Mouse (Mus musculus) lung, postnatal 4 days (tissue): ENCODE measurements around the gene Csrnp1.
"Not testable (repeated sequence)": the region's sequence is repeated elsewhere in the genome, so short reads cannot be mapped to it uniquely, and the experiment has no call there.

Source experiments
- DNase-seq, 2 experiments: peaks; one replicate each; pipeline ENCODE4 v3.0.0; 2021

Gene Csrnp1

GRCm38 (mm10) chr9:119984536-119985011, at the start of gene Csrnp1:
Csrnp1 (minus strand) TSS chr9:119984658.
- DNase-seq, result peak in 1 of 2 experiments; percentile 49

GRCm38 (mm10) chr9:120032710-120033109, 48.3 kb upstream of the Csrnp1 start:
- no peak for DNase-seq

DNA sequence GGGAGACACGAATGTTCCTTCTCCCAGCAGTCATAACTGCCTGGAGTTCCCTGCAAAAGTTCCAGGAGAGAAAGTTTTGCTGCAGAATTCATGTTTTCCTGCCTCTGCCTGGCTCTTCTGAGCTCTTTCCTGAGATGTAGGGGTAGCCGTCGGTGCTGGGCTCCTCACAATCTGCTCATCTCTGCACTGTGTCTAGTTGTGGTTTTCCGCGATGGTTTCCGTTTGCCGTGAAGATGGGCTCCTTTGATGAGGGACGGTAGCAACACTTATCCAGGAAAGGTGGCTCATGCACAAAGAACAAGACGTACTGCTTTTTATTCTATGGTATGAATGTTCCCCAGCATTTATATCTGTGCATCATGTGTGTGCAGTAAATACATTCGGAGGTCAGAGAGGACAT, 46.0 kb upstream of the Csrnp1 start:
- no peak for DNase-seq

- DNase-seq, result no peak
These were observed 45.4 kb upstream of the Csrnp1 start for GRCm38 (mm10) chr9:120029880-120030279.

DNA sequence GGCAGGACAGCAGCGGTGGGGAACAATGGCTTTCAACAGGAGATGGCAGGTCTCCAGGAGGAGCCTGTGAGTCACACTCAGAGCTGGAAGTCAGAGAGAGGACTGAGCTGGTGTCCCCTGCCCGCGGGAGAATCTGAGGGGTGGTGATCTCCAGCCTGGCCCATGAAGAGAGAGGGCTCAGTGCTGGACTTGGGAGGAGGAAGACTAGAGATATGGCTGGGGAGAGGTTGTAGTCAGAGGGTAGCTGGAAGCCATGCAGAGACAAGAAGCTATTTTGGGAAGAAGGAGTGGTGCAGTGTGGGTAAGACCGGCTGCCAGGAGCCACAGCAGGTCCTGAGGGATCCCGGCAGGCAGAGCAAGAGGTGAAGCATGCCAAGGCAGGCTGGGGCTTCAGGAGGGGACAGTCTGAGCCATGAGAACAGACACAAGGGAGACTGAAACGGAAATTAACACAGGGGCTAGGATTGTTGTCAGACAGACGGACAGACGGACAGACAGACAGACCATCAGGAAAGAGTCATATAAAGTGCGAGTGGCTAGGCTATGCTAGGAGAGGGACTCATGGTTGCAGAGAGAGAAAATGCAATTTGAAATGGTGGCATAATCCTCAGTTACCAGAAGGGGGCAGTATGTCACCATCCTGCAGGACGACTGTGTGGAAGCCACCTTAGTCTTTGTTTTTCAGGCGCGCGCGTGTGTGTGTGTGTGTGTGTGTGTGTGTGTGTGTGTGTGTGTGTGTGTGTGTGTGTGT, 43.1 kb upstream of the Csrnp1 start:
- DNase-seq, result peak in 1 of 2 experiments; percentile 59

- DNase-seq, result no peak
These were observed 40.2 kb upstream of the Csrnp1 start for GRCm38 (mm10) chr9:120024625-120025024.

- no peak for DNase-seq
These were observed 39.7 kb upstream of the Csrnp1 start for GRCm38 (mm10) chr9:120024171-120024570.

DNA sequence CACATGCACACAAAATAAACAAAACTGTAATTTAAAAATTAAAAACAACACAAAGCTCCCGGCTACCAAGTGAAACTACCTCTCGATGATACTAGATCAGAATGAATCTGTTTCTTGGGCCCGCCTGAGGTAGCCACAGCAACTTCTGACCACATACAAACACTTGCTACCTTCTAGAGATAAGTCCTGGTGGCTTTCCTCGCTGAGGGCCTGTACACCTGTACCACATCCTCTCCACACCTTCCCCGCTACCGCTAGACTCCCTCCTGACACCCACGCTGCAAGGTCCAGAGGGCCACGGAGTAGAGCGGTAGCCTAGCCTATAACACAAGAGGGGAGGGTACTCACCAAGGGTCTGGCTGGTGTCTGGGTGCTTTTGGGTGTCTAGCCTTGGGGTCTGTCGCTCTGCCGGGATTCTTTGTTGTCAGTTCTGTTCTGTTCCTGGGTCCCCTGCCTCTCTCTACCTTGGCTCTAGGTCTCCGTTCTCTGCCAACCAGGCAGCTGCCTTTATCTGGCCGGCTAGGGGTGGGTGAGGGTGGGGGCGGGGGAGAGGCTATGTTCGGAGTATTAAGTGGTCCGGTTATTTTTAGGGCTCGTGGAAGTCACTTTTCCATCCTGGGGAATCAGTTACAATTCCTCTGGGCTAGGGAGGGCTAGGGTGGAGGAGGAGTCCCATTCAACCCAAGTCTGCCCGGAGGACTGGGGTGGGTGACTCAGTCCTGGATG, 38.8 kb upstream of the Csrnp1 start, which contains the start of gene Xirp1:
Gene Xirp1, minus strand, starts transcription at position 513 of the 726 bp plus-strand sequence.
- DNase-seq, result no peak

DNA sequence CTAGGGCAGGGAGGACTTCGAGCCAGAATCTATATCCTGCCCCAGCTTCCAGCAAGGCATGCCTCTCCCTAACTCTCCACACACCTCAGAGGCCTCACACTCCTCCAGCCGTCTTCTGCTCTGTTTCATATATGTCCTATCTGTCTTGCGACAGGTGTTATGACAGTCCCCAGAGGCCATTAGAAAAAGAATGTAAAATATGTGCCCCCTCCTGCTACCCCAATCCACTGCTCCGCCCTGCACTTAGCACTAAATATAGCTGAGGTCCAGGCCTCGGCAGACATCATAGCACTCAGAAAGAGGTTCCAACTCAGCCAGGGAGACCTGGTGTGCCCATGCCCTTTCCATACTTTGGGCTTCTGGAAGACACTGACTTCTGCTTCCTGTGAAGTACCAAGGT, 36.7 kb upstream of the Csrnp1 start:
- no peak for DNase-seq

DNA sequence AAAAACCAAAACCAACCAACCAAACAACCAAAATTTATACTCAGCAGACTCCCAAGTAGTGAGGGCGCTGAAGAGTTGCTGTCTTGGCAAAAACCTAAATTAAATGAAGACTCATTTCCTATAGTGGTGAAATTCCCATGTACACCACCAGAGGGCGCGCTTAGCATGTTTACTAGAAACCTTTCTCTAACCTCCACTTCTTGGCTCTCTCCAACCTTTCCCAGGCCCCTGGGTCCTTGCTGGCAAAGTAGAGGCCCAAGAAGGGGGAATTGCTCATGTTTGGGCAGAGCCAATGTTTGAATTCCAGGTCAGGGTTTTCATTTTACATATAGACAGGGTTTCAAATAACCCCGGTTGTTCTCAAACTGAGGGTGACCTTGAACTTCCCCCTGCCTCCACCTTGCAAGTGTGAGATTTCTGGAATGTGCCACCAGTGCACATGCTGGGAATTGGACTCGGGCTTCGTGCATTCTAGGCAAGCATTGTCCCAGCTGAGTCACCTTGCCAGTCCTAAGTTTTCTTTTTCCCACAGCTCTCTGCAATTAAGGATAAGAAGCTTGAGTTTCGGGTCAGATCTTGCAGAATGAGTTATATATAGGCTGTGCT, 35.9 kb upstream of the Csrnp1 start:
- peak in 1 of 2 experiments; percentile 75 for DNase-seq

DNA sequence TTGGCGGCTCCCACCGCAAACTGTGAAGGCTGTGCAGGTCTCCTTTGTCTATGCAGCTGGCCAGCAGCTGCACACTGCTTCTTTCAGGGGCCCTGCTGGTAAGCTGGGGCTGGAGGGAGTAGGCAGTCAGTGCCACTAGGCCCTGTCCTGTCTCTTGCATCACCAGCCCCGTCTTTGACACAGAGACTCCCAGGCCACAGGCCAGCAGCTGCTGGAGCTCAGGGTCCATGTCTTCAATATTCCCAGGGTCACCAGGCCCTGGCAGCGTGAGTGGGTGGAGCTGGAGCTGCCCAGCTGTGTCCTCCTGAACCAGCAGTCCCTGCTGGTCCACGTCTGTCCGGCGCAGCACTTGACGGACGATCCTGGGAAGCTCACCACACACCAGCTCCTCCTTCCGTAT, 32.5 kb upstream of the Csrnp1 start:
- peak; percentile 25 to 80 for DNase-seq

GRCm38 (mm10) chr9:120014828-120015227, 30.4 kb upstream of the Csrnp1 start:
- no peak for DNase-seq

DNA sequence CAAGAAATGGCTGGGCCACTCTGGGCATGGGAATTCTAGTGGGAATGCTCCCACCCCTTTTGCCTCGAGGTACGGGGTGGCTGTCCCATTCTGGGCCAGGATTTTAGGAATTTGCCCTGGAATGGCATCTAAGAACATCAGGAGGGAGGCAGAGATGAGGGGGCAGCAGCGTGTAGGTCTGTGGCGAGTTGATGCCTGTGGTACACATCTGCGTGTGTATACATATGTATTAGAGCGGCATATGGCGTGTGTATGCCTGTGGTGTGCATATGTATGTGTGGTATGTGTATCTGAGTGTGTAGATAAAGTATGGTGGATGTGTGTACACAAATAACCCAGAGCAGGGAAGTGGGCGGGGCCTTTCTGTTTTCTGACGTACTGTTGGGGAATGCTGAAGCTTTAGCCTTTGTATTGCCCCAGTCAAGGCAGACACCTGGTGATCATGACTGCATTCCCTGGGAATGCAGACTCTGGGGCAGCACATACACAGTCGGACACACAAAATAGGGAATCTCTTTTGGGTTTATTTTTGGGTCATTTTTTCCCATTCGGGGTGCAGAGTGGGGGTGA, 28.9 kb upstream of the Csrnp1 start:
- peak in 1 of 2 experiments; percentile 33 for DNase-seq

DNA sequence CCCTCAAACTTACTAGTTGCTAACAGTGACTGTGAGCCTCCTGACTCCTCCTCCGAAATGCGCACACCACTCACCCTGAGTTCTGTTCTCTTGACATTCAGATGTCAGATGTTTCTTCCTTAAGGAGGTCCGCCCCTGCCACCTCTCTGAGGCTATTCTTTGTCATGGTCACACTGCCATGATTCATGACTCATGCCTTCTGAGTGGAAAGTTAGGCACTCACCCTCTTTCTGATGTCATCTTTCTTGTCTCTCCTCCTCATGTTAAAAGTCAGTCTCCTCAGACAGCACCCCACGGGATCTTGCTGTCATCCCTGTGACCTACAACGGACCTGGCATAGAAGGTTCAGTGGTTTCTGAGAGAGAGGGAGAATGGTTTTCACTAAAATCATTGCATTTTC, 28.3 kb upstream of the Csrnp1 start:
- DNase-seq, result no peak

- not testable (repeated sequence) for DNase-seq
These were observed 27.7 kb upstream of the Csrnp1 start for GRCm38 (mm10) chr9:120012161-120012560.

GRCm38 (mm10) chr9:120011533-120011932, 27.1 kb upstream of the Csrnp1 start:
- peak; percentile 77 to 79 for DNase-seq

- peak; percentile 99 for DNase-seq
These were observed 26.5 kb upstream of the Csrnp1 start for GRCm38 (mm10) chr9:120010781-120011511.

DNA sequence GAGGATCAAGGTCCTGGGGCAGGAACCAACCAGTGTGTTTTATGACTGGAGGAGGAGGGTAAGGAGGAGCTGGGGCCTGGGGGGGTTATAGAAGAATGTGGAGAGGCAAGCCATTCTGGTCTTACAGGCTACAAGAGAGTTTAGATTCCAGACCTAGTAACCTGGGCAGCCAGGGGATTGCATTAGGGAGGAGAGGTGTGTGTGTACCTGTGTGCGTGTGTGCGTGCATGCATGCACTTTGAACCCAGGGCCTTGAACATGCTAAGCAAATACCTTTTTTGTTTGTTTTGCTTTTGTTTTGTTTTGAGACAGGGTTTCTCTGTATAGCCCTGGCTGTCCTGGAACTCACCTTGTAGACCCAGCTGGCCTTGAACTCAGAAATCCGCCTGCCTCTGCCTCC, 25.4 kb upstream of the Csrnp1 start:
- DNase-seq, result no peak

- no peak for DNase-seq
These were observed 24.9 kb upstream of the Csrnp1 start for GRCm38 (mm10) chr9:120009226-120009841.

DNA sequence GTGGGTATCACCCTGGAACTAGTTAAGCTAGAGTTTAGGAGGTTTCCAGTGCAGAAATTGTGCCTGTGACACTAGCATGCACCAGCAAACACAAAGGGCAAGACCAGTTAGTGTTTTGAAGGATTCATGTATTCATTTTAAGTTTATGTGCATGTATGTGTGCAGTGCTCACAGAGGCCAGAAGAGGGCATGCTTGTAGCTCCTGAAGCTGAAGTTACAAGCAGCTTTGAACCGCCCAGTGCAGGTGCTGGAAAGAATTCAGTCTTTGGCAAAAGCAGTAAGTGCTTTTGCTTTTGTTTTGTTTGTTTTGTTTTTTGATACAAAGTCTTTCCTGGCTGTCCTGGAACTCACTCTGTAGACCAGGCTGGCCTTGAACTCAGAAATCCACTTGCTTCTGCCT, 23.4 kb upstream of the Csrnp1 start:
- no peak for DNase-seq

- DNase-seq, result no peak
These were observed 21.5 kb upstream of the Csrnp1 start for GRCm38 (mm10) chr9:120005936-120006335.

DNA sequence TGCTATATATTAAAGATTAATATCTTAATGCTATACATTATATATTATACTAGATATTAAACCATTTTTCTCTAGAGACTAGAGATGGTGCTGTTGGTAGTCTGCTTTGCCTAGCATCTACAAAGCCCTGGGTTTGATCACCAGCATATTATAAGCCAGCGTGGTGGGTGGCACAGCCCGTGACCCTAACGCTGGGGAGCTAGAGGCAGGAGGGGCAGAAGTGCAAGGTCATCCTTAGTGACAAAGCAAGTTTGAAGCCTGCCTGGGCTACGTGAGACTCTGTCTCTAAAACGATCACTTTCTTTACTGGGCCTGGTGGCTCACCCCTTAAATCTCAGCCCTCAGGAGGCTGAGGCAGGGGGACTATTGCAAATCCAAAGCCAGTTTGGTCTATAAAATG, 18.4 kb upstream of the Csrnp1 start:
- DNase-seq, result no peak
